Mouse (Mus musculus) kidney, adult 8-10 months (tissue): Measurements from ENCODE around the gene Ppp1r3g.
"Not testable (repeated sequence)": the region's sequence is repeated elsewhere in the genome, so short reads cannot be mapped to it uniquely, and the experiment has no call there.

Source experiments
- DNase-seq, 2 experiments: peaks; one replicate each; pipeline ENCODE4 v3.0.0; 2022

The Ppp1r3g gene

DNA sequence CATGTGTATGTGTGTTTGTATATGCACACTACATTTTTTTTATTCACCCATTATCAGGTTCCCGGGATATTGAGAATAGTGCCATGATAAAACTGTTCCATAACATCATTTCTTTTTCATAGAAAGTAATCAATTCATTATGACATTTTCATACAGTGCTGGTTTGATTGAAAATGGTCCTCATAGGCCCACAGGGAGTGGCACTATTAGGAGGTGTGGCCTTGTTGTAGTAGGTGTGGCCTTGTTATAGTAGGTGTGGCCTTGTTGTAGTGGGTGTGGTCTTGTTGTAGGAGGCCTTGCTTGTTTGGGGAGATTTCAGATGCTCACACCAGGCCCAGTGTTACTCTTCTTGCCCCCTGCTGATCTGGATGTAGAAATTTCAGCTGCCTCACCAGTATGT lies at the start of gene Ppp1r3g:
Gene Ppp1r3g, plus strand, starts transcription at position 301 of the 400 bp plus-strand sequence.
- DNase-seq = no peak

- peak in 1 of 2 experiments; percentile 14 for DNase-seq
These were observed 47.2 kb upstream of the Ppp1r3g start for GRCm38 (mm10) chr13:35911476-35911875.

DNA sequence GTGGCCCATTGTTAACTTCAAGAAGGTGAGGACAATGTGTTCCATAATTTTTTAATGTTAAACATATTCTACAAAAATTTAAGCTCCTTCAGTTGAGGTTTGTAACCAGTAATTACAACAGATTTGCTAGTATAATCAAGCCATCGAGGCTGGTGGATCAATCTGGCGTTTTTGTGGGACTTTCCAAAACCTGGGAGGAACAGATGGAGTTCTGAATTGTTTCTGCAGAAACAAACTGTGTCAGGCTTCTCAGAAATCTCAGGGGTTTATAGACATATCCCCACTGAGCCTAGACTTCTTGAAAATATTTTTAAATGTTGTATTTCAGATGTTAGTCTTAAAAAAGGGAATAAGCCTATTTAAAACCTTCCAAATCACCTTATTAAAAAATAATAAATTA lies 20.6 kb upstream of the Ppp1r3g start:
- DNase-seq = no peak

DNA sequence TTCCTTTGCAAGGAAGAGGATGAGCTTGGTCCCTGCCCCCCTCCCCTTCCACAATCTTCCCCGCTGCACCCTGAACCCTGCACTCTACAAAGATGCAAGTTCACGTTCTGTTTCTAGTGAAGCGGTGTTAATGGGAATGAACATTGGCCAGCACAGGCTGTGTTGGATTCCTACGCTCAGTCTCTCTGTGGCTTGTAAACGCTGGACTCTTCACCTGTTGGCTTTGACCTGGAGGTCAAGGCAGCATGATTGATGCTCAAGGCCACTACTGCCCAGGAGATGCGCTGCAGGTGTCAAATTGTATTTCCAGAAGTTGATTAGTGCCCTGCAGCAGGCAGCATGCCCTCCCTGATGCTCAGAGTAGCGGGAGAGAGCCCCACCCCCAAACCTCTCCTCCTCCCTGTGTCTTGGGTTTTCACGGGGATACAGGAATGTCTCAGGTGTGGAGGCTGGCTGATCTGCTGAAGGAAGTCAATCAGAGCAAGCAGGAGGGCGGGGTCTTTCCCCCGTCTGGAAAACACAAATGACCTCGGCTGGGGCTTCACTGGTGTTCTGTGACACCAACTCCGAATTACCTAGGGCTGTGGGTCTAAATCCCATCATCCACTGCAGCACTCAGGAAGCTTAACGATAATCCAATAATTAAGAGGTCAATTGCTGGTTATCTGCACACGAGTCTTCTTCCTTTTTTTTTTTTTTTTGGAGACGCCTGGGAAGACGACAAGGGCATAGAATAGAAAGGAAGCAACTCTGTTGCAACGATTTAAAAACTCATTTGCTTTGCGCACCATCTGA lies 18.6 kb upstream of the Ppp1r3g start:
- peak; percentile 4 to 30 for DNase-seq

- no peak for DNase-seq
These were observed 17.7 kb upstream of the Ppp1r3g start for GRCm38 (mm10) chr13:35940934-35941333.

- no peak for DNase-seq
These were observed 11.8 kb upstream of the Ppp1r3g start for GRCm38 (mm10) chr13:35946659-35947353.

DNA sequence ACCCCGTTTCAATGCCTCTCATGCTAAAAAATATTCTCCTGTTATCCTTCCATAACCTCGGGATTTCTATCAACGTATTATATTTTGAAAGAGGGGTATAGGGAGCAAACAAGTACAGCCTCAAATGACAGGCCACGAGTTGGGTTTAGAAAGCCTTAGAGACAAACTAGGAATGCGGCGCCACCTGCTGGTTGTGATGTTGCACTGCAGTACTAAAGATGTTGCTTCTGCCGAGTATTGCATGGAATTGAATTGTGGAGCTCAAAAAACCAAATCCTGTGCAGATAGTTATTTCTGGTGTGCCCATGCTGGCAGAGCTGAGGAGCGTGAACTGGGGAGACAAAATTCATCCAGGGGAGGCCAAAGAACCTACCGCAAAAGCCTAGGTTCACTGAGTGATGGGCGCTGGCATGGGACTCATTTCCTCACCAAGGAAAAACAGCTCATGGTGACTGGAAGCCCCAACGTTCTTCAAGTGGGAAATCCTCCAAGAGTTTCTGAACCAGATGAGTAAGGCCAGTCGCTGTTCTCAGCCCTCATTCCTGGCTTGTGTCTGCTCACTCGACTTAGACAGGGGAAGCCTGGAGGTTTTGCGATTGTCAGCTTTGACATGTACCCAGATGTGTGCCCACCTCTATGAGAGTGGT lies 11.2 kb upstream of the Ppp1r3g start:
- DNase-seq = peak; percentile 27 to 70

- no peak for DNase-seq
These were observed 8.7 kb upstream of the Ppp1r3g start for GRCm38 (mm10) chr13:35949814-35950455.

- DNase-seq = no peak
These were observed 890 bp downstream of the Ppp1r3g start for GRCm38 (mm10) chr13:35959391-35960067.

GRCm38 (mm10) chr13:35963583-35963982 lies 4.9 kb downstream of the Ppp1r3g start:
- no peak for DNase-seq

- DNase-seq = no peak
These were observed 9.1 kb downstream of the Ppp1r3g start for GRCm38 (mm10) chr13:35967690-35968089.

DNA sequence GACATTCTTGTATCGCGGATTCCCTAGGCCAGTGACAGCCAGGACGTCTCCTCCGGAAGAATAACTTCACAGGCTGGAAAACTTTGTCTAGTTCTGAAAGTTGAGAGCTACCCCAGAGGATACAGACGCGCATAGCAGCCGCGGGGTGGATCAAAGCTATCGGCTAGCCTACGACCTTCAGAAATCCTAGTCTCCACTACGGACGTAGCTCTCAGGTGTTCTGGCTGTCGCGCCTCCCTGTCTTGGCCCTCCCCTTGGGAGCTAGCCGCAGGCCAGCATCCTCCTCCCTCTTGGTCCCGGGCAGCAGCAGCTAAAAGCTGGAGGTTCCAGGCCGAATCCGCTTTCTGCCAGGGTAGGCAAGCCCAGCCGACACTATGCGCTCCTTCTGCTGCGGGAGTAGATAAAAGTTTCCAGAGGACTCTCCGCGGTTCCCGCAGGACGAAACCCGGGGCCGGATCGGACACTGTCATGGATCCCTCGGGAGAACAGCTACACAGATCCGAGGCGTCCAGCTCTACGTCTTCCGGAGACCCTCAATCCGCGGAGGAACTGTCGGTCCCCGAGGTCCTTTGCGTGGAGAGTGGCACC lies 9.6 kb downstream of the Ppp1r3g start:
- DNase-seq = no peak

- DNase-seq = peak in 1 of 2 experiments; percentile 8
These were observed 10.2 kb downstream of the Ppp1r3g start for GRCm38 (mm10) chr13:35968719-35969430.

GRCm38 (mm10) chr13:35969431-35969721 lies 10.7 kb downstream of the Ppp1r3g start:
- DNase-seq = no peak

DNA sequence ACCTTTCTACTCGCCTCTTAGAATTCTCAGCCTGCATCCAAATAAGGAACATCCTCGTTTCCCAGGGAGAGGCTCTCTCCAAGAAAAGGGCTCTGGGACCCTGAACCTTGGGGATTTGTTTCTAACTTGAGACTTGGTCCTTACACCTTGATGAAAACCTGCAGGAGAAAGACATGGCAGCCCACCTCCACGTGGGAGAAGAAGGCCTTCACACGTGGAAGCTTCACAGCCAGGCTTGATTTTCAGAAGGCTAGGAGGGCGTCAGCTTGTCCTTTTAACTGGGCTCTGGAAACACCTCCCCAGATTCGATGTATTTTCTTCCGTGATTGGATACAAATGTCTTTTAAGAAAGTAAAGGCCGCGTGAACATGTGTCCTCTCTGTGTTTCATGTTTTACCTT lies 11.2 kb downstream of the Ppp1r3g start:
- no peak for DNase-seq

GRCm38 (mm10) chr13:35976912-35977311 lies 18.3 kb downstream of the Ppp1r3g start:
- DNase-seq = no peak

GRCm38 (mm10) chr13:35980471-35980870 lies 21.8 kb downstream of the Ppp1r3g start:
- DNase-seq = no peak

DNA sequence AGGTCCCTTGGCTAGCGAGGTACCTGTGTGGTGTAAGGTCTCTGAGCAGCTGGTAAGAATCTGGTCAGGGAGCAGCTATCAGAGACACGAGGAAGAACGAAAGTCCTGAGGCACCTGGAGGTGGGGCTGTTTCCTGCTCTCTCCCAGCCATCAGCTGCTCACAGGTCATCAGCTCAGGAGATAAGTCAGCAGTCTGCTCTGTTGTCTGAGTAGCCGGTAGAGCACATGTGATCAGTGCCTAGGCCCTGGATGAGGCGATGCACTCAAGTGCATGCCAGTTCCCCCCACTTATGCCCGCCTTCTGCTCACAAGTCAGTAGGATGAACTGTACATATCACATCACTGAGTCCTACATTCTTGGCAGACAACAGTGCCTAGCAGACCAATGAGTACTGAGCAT lies 24.3 kb downstream of the Ppp1r3g start:
- no peak for DNase-seq

- DNase-seq = no peak
These were observed 30.7 kb downstream of the Ppp1r3g start for GRCm38 (mm10) chr13:35989329-35989728.

DNA sequence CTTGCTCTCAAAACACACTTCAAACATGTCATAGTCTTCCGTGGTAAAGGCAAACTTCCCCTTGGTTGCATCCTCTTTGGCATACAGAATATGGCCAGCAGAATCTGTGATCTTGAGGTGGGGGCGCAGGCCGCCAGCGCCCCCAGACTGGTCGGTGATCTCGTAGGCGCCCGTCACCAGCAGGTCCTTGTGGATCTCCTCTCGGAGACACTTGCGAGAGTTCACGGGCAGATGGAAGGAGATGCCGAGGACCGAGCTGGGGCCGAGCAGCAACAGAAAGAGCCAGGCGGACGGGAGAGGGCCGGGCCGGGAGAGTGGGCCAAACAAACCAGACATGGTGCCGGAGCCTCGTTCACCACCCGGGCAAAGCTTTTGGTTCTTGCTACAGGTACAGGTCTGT lies 32.5 kb downstream of the Ppp1r3g start:
- not testable (repeated sequence) for DNase-seq

- peak; percentile 69 to 79 for DNase-seq
These were observed 35.4 kb downstream of the Ppp1r3g start for GRCm38 (mm10) chr13:35994067-35994466.

- no peak for DNase-seq
These were observed 36.6 kb downstream of the Ppp1r3g start for GRCm38 (mm10) chr13:35995231-35995630.
